Mouse (Mus musculus) cerebral cortex, adult 2 months (tissue): ENCODE measurements around the gene Dnajc5.

Experiments
- WGBS: fragments of 180-500 bp; shearing (Covaris S2); methylation state at CpG from one replicate; pipeline ENCODE4 v1.1.7; 2018; 5-methylcytosine and 5-hydroxymethylcytosine counted together

The Dnajc5 gene

DNA sequence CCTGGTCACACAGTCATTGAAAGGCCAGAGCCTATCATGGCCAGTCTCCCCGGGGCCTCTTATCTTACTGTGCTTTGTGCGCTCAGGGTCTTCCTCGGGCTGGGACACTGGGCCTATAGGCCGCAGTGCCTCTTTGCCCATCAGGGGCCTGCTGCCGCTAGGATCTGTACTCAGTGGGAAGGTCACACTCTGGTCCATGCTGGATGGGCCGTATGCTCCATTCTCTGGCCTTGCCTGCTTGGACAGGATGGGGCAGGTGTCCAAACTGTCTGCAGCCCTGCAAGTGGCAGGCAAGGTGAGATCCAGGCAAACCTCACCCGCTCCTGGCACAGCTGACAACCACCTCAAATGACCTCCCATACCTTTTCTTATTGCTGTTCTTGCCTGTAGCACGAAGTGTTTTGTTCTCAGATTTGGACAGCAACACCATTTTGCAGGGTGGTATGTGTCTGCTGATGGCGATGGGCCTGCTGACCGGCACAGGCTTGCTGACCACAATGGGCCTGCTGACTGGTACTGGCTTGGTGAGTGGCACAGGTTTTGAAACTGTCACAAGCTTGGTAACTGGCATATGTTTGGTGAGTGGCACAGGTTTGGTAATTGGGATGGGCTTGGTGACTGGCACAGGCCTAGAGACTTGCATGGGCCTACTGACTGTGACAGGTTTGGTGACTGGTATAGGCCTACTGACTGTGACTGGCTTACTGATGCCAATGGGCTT is 68.9 kb downstream of the Dnajc5 start:
- 90% methylated on average over 10 of the region's 10 CpGs for WGBS

DNA sequence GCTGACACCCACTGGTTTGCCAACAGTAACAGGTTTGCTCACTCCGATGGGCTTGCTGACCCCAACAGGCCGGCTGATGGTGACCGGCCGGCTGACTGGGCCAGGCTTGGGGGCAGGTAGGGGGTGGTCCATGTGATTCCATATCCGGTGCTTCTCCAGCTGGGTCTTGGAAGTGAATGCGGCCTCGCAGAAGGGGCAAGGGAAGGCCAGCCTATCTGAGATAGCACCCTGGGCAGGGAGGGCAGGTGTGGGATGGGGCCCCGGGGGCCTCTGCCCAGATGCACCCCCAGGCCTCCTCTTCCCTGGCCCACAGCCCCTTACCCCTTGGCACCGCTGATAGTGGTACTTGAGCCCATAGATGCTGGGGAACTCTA is 69.4 kb downstream of the Dnajc5 start:
- WGBS = 95% methylated on average over 9 of the region's 9 CpGs

- 96% methylated on average over 5 of the region's 5 CpGs for WGBS
Observed at GRCm38 (mm10) chr2:181590471-181590870, 70.2 kb downstream of the Dnajc5 start.

- 11% methylated on average over 5 of the region's 5 CpGs for WGBS
Observed at GRCm38 (mm10) chr2:181591528-181592085, 71.3 kb downstream of the Dnajc5 start, which contains the start of gene Prpf6. Gene Prpf6, plus strand, starts transcription at chr2:181591868.

DNA sequence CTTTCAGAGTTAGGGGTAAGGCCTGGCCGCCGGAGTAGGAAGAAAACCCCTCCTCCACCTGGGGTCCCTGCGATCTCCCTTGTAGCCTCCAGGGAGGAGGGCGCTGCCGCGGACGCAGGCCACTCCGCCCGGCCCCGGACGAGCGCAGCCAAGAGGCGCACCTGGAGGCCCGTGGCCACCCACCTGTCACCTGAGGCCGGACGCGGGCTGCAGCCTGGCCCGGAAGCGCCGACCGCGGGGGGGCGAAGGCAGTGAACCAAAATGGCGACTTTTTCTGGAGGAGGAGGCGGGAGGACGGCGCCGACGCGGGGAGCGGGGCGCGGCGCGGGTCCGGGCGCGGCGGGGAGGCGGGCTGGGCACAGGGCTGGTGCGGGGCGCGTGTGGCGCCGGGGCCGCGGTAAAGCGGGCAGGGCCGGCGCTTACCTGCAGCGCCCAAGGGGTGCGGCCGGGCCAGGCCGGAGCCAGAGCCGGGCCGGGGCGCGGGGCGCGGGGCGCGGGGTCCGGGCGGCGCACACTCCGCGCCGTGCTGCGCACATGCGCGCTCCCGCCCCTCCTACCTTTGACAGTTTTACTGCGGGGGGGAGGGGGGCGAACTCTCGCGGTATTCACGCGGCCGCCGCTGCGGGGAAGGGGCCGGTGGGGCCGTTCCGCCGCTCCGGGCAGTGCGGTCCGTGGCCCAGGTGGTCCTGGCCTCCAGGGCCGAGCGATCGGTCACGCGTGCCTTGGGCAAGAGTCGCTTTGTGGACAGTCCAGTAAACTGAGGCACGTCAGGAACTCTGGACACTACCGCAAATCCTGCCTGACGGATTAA is 72.2 kb downstream of the Dnajc5 start, which contains the start of gene Zfp512b:
Gene Zfp512b, minus strand, starts transcription at position 573 of the 811 bp plus-strand sequence.
- WGBS = under 1% methylated on average over 74 of the region's 97 CpGs

- WGBS = 2% methylated on average over 6 of the region's 6 CpGs
Observed at GRCm38 (mm10) chr2:181593042-181593421, 72.7 kb downstream of the Dnajc5 start.

DNA sequence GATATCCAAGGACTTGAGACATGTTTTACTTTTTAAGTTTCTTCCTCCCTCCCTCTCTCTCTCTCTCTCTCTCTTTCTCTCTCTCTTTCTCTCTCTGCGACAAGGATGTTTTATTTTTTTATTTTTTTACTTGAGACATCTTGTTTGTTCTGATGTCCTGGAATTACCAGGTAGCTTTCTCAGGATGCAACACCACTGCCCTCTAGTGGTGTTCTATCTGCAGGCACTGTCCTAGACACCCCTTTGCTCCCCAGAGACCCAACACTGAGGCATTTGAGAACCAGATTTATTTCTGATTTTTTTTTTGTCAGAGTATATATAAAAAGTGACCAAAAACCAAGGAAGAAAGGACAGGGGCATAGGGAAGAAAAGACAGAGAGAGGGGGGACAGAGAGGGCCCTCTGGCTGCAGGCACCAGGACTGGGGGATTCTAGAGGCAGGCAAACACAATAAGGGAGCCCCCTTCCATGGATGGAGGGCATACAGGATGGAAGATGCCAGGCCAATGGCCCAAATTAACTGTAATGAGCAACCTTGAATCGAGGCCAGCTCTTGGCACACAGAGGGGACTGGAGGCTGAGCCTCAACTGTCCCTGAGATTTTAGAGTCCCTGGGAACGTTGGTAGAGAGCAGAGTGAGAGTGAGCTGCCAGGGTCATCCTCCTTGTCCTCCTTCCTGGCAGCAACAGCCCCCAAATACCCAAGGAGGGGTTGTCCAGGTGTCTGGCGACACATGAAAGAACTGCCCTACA is 74.8 kb downstream of the Dnajc5 start:
- WGBS = 42% methylated on average over 4 of the region's 4 CpGs

DNA sequence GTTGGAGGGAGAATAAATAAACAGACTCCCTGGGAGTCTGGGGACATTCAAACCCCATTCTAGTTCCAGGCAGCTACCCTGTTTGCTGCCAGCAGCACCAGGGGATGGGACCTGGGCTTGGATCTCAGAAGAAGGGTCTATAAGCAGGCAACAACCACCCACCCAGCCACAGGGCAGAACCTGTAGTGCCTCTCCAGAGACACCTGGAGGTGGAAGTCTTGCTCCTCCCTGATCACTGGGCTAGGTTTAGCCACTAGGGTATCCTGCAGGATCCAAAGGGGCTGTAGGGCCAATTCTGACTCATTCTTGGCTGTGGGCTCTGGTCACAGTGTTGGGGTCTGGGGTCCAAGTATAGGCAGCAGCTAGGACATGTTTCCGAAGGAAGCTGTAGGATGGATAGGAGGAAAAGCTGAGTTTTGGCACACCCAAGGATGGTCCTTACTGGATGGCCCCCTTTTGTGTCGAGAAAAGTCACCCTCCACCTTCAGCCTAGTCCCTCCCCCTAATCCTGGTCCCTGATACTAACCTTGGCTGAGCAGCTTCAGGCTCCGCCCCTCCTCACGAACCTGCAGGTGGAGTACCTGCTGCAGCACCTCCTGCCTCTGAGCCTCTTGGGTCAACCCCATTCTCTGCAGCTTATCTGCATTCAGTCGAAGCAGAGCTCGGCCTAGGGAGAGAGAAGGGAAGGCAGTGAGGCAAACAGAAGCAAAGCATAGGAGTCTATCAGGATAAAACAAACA is 76.1 kb downstream of the Dnajc5 start:
- 72% methylated on average over 6 of the region's 6 CpGs for WGBS

DNA sequence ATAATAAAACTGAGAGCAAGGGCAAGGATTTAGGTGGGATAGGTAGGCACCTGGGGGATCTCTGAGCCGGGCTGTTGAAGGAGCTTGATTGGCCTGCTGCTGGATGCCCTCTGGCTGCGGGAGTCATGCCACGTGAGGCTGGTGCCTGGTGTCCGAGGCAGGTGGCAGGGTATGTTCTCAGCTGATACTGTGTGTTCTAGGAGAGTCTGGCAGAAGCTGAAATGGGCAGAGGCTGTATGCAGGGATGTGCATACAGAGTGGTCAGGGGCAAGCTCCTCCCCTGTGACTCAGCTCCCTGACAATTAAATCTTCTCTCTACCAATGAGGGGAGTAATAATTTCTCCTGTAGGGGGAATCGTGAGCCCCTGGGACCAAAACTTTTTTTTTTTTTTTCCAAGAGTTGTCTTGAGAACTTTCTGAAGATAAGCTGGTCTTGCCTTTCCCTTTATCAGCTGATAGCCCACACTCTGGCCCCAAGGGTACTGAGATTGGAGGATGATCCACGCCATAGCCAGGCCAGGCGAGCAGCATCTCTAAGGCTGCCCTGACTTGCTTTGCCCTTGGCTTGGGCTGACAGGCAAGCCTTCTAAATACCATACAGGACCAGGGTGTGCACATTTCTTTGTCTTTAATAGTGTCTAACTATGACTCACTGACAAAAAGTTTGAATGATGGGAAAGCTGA is 77.2 kb downstream of the Dnajc5 start:
- WGBS = 72% methylated on average over 7 of the region's 7 CpGs

DNA sequence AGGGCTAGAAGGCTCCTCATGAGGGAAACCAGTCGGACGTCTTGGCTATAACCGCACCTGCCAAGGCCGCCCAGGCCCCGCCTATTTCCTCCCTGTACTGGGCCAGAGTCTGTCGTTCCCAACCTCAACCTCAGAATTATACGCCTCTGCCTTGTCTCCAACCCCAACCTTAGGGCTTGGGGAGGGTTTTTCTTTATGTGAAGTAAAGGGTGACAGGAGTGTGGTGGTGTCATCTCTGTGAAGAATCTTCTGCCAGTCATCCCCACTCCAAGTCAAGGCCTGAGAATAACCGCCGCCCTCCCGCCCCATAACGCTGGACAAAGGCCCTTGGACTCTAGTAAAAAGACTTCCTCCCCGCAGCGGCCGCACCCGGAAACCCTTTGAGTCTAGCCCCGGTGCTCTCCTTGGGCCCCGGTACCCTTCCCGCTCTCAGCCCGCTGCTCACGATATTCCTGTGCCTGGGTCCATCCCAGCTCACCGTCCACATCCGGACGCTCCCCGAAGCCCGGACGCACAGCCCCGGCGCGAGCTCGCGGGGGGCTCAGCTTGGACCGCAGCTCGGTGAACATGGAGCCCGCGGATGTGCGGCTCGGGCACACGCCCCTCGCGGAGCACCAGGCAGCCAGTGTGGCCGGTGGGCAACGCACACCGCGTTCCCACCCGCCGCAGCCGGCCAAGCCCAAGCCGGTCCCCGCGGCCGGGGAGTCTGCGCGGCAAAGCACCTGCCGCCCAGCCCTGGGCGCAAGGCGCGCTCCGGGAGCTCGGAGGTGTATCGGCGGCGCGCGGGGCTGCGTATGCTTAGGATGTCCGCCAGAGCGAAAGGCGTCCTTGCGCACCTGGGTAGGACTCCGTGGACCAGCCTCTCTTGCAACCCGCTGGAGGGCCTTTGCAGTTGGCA is 78.4 kb downstream of the Dnajc5 start, which contains the start of gene Samd10:
Gene Samd10, minus strand, starts transcription at position 759 of the 898 bp plus-strand sequence.
- WGBS = 2% methylated on average over 71 of the region's 71 CpGs

- 47% methylated on average over 6 of the region's 6 CpGs for WGBS
Observed at GRCm38 (mm10) chr2:181600226-181600758, 80.0 kb downstream of the Dnajc5 start.

- WGBS = 1% methylated on average over 57 of the region's 57 CpGs
Observed at GRCm38 (mm10) chr2:181600828-181601750, 80.8 kb downstream of the Dnajc5 start.

GRCm38 (mm10) chr2:181601751-181602145 is 81.5 kb downstream of the Dnajc5 start:
- 23% methylated on average over 10 of the region's 10 CpGs for WGBS

GRCm38 (mm10) chr2:181602367-181602766 is 82.1 kb downstream of the Dnajc5 start:
- 60% methylated on average over 4 of the region's 4 CpGs for whole genome bisulfite sequencing
